Comparison of ENCODE assay signal across 8 mouse cellular contexts in the genomic region with DNA sequence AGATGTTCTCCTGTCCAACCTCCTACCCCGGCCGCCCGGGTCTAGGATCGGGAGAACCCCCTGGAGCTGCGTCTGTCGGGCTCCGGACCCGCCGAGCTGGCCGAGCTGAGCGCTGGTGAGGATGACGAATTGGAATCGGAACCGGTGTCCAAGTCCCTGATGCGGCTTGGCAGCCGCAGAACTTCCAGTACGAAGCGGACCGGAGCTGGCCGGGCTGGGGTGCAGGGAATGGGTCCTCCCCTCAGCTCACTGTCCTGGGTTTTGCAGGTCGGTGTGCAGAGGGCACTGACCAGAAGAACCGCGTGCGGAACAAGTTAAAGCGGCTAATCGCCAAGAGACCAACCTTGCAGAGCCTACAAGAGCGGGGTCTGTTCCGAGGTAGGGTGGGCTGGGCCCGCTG. TPM values are rescaled to one million over a fixed set of nuclear protein-coding genes. Genes with fewer than 3 reads are reported as not detected.
DNase-seq lines count a peak whose midpoint lies in the region; ATAC-seq lines count a peak whose summit lies in the region.
"Had no signal": no experiment of that assay in that cellular context is flagged by ENCODE, and none has a peak within 500 bp of the region (broad histone marks: within the 10 kb centered on the region; RNA-seq: fewer than 3 reads in every experiment).

No protein-coding gene starts in this region.

- peak overlapping the region; percentile 39 for H3K4me2 ChIP-seq in forebrain, embryonic 16.5 days (ENCODE audit: low read length)
- H3K4me2 ChIP-seq in intestine, embryonic 15.5 days (replicated peaks) = peak overlapping the region; percentile 95
- H3K4me2 ChIP-seq in midbrain, embryonic 15.5 days = peak overlapping the region; percentile 55

- H3K4me1 ChIP-seq in forebrain, embryonic 16.5 days (replicated peaks; ENCODE audit: control insufficient read depth, insufficient read depth, low read length) = peaks cover 7% of the 10 kb centered on the region
- peaks cover 19% of the 10 kb centered on the region for H3K4me1 ChIP-seq in intestine, embryonic 15.5 days (replicated peaks)
- H3K4me1 ChIP-seq in midbrain, embryonic 15.5 days = peaks cover 11% of the 10 kb centered on the region

- WGBS in forebrain, embryonic 16.5 days = 4% methylated on average over 29 of the region's 29 CpGs
- 7% methylated on average over 29 of the region's 29 CpGs for WGBS in intestine, embryonic 15.5 days
- WGBS in midbrain, embryonic 15.5 days = 5% methylated on average over 29 of the region's 29 CpGs

- peaks cover 43% of the 10 kb centered on the region for H3K27me3 ChIP-seq in forebrain, embryonic 16.5 days (replicated peaks; ENCODE audit: control insufficient read depth, insufficient read depth, low read length)
- H3K27me3 ChIP-seq in intestine, embryonic 15.5 days (replicated peaks) = peaks cover 39% of the 10 kb centered on the region
- H3K27me3 ChIP-seq in midbrain, embryonic 15.5 days (replicated peaks) = peaks cover 73% of the 10 kb centered on the region

- peaks cover 2% of the 10 kb centered on the region; the same call in 1 of the 2 replicates for H3K9me3 ChIP-seq in forebrain, embryonic 16.5 days (ENCODE audit: control insufficient read depth, low read length)
- no peaks in the 10 kb centered on the region for H3K9me3 ChIP-seq in intestine, embryonic 15.5 days
- no peaks in the 10 kb centered on the region for H3K9me3 ChIP-seq in midbrain, embryonic 15.5 days

- ATAC-seq in forebrain, embryonic 16.5 days = no peak
- ATAC-seq in intestine, embryonic 15.5 days = no peak
- ATAC-seq in midbrain, embryonic 15.5 days (replicated peaks) = no peak

- H3K36me3 ChIP-seq in forebrain, embryonic 16.5 days (ENCODE audit: control insufficient read depth, insufficient read depth) = no peaks in the 10 kb centered on the region
- H3K36me3 ChIP-seq in intestine, embryonic 15.5 days = no peaks in the 10 kb centered on the region; the same call in 1 of the 2 replicates
- H3K36me3 ChIP-seq in midbrain, embryonic 15.5 days (replicated peaks) = no peaks in the 10 kb centered on the region

- peak; percentile 36 for DNase-seq in thymus, postnatal 14 days
- no peak for DNase-seq in thymus, postnatal 4 days
- no peak for DNase-seq in layer of hippocampus, postnatal 14 days (ENCODE audit: low spot score in 2 of 2)
- DNase-seq in right cerebral cortex, adult 18-20 months = no peak

- 0 out of 2 replicates have a peak overlapping the region, but pooled peaks have one; percentile 12 for H3K9ac ChIP-seq in forebrain, embryonic 16.5 days (replicated peaks; ENCODE audit: low read depth, low read length)
- peak overlapping the region; percentile 51 for H3K9ac ChIP-seq in intestine, embryonic 15.5 days
- no peak overlapping the region for H3K9ac ChIP-seq in midbrain, embryonic 15.5 days

- peak overlapping the region; percentile 7 for H3K4me3 ChIP-seq in forebrain, embryonic 16.5 days (replicated peaks; ENCODE audit: low read length)
- H3K4me3 ChIP-seq in intestine, embryonic 15.5 days (replicated peaks) = peak overlapping the region; percentile 50
- peak overlapping the region; percentile 25 for H3K4me3 ChIP-seq in midbrain, embryonic 15.5 days

- no peak overlapping the region for H3K27ac ChIP-seq in forebrain, embryonic 16.5 days (ENCODE audit: low read length)
- no peak overlapping the region for H3K27ac ChIP-seq in intestine, embryonic 15.5 days
- H3K27ac ChIP-seq in midbrain, embryonic 15.5 days = no peak overlapping the region

RNA-seq across cellular contexts. Expression of a gene that starts 5.1 kb away (rescaled TPM):
- 0.49 and 1.2 TPM in 2 replicates for polyA plus RNA-seq in forebrain, embryonic 16.5 days (2015; fragmentation: Nextera tagmentation; extraction: Ambion mirVana)
- polyA plus RNA-seq in intestine, embryonic 15.5 days (2015; fragmentation: Nextera tagmentation; extraction: Ambion mirVana) = 6.1 and 6.7 TPM in 2 replicates
- 0.87 and 0.99 TPM in 2 replicates for polyA plus RNA-seq in midbrain, embryonic 15.5 days (2015; fragmentation: Nextera tagmentation; extraction: Ambion mirVana)
- 1 to 10 TPM in 1 of 2 experiments, under 1 TPM in 1; 0.99 to 1.1 TPM for total RNA-seq in layer of hippocampus, postnatal 14 days (2021)

RNA-seq across cellular contexts. Expression of a gene that starts 14.9 kb away (rescaled TPM):
- polyA plus RNA-seq in forebrain, embryonic 16.5 days (2015; fragmentation: Nextera tagmentation; extraction: Ambion mirVana) = 1.3 and 1.4 TPM in 2 replicates
- polyA plus RNA-seq in intestine, embryonic 15.5 days (2015; fragmentation: Nextera tagmentation; extraction: Ambion mirVana) = 7.5 and 8.1 TPM in 2 replicates
- 1.1 and 1.5 TPM in 2 replicates for polyA plus RNA-seq in midbrain, embryonic 15.5 days (2015; fragmentation: Nextera tagmentation; extraction: Ambion mirVana)
- 1 to 10 TPM; 2.0 to 3.3 TPM for total RNA-seq in layer of hippocampus, postnatal 14 days (2021)

RNA-seq across cellular contexts. Expression of a gene that starts 15.2 kb away (rescaled TPM):
- 127 and 135 TPM in 2 replicates for polyA plus RNA-seq in forebrain, embryonic 16.5 days (2015; fragmentation: Nextera tagmentation; extraction: Ambion mirVana)
- polyA plus RNA-seq in intestine, embryonic 15.5 days (2015; fragmentation: Nextera tagmentation; extraction: Ambion mirVana) = 113 and 129 TPM in 2 replicates
- 121 and 123 TPM in 2 replicates for polyA plus RNA-seq in midbrain, embryonic 15.5 days (2015; fragmentation: Nextera tagmentation; extraction: Ambion mirVana)
- total RNA-seq in layer of hippocampus, postnatal 14 days (2021) = 10 to 100 TPM; 56.3 to 59.4 TPM

RNA-seq across cellular contexts. Expression of a gene that starts 27.4 kb away (rescaled TPM):
- polyA plus RNA-seq in forebrain, embryonic 16.5 days (2015; fragmentation: Nextera tagmentation; extraction: Ambion mirVana) = not detected in 2 replicates
- polyA plus RNA-seq in intestine, embryonic 15.5 days (2015; fragmentation: Nextera tagmentation; extraction: Ambion mirVana) = 0.03 TPM in 1 of 2 replicates, not detected in the other
- polyA plus RNA-seq in midbrain, embryonic 15.5 days (2015; fragmentation: Nextera tagmentation; extraction: Ambion mirVana) = 0.04 and 0.06 TPM in 2 replicates
- total RNA-seq in layer of hippocampus, postnatal 14 days (2021) = under 1 TPM in 1 of 2 experiments, not detected in 1; 0.07 TPM
- polyA plus RNA-seq: brain, embryonic 14.5 days had no signal

RNA-seq across cellular contexts. Expression of a gene that starts 38.0 kb away (rescaled TPM):
- polyA plus RNA-seq in forebrain, embryonic 16.5 days (2015; fragmentation: Nextera tagmentation; extraction: Ambion mirVana) = 10.2 and 15.3 TPM in 2 replicates
- polyA plus RNA-seq in intestine, embryonic 15.5 days (2015; fragmentation: Nextera tagmentation; extraction: Ambion mirVana) = 13.1 and 15.7 TPM in 2 replicates
- 16.2 and 18.8 TPM in 2 replicates for polyA plus RNA-seq in midbrain, embryonic 15.5 days (2015; fragmentation: Nextera tagmentation; extraction: Ambion mirVana)
- 10 to 100 TPM; 46.0 to 53.3 TPM for total RNA-seq in layer of hippocampus, postnatal 14 days (2021)

Comparison
In these comparisons a context has a peak if more than half of its experiments do, and no peak if none do; other contexts are left out.
1. H3K4me2 ChIP-seq: peak in every context shown above with its lines; median percentile 95 in intestine, embryonic 15.5 days; 55 in midbrain, embryonic 15.5 days; 39 in forebrain, embryonic 16.5 days.